Mouse (Mus musculus) bone marrow, adult 2 months (tissue): ENCODE data around the gene Tgfbi.
A peak's percentile ranks its signal among the peaks of the same experiment; 100 is the strongest.

Source experiments
- CTCF ChIP-seq: fragments of 200-500 bp; IDR thresholded peaks from 2 replicates; pipeline ENCODE4 v1.5.1; 2011; ENCODE audit warnings: low read length, control low read depth; ENCODE audit not compliant: control insufficient read depth, insufficient read depth
- POLR2A ChIP-seq: fragments of 200-500 bp; IDR thresholded peaks from 2 replicates; pipeline ENCODE4 v1.6.1; 2011; ENCODE audit warnings: low read depth, mild to moderate bottlenecking, control low read depth, low read length, borderline replicate concordance; ENCODE audit not compliant: control insufficient read depth

DNA sequence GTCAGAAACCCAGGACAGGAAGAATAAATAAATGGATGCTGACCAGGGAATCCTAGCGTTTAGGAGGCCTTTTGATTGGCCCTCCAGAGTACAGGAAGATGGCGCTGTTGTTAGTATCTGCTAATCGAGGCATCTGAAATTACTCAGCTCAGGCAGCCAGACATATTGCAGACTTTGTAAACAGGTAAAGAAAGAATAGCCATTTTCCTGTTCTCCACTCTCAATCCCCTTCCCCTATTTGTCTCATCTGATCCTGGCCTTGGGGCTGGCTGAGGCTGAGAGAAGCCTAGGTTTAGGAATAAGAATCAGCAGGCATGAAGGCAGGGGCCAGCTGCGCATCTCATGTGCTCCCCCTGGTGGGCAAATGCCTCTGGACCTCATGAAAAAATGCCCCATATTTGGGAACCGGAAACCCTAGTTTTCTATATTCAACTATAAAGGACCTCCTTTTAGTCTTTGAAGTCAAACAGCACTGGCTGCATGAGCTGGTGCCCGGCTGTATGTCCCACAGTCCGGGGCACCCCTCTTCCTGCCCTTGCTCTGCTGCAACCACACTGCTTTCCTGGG is 48.7 kb downstream of the Tgfbi start:
- TF ChIP-seq CTCF (peak; percentile 77), POLR2A (no peak)
